Mouse (Mus musculus) olfactory bulb, adult 2 months (tissue): ENCODE results near the gene Rftn2.

Experiments
- CTCF ChIP-seq: fragments of 200-500 bp; IDR thresholded peaks from 2 replicates; pipeline ENCODE4 v1.5.1; 2012; ENCODE audit warnings: low read depth, mild to moderate bottlenecking, low read length, moderate library complexity; ENCODE audit not compliant: insufficient read depth
- POLR2A ChIP-seq: fragments of 200-500 bp; IDR thresholded peaks from 2 replicates; pipeline ENCODE4 v1.6.1; 2012; ENCODE audit warnings: mild to moderate bottlenecking, low read depth, low read length, moderate library complexity; ENCODE audit not compliant: insufficient read depth

DNA sequence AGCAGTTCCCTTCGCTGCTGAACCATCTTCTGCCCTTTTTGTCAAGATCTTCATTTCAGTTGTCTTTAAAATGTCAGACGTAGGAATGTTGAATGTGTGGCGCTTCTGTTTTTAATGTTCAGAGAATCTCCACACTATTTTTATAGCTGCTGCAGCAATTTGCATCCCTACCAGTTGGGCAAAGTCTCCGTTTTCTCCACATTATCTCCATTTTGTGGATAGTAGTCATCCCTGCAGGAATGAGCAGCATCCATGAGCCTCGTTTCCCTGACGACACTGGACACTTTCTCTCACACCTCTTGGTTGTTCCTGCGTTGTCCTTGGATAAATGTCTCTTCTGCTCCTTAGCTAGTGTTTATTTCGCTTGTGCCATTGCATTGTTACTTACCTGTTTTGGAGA is 67.8 kb downstream of the Rftn2 start:
- TF ChIP-seq POLR2A (no peak), CTCF (no peak)
